Mouse (Mus musculus): ENCODE data around the gene Rnf213. TPM values are rescaled to one million over a fixed set of nuclear protein-coding genes. Genes with fewer than 3 reads are reported as not detected.

Rnf213 gene
- total RNA-seq, 1 experiment: 37.3 TPM

- Histone ChIP-seq H3K4me1 (ENCODE audit: control insufficient read depth in 2 of 2, insufficient read depth in 2 of 2, low read length in 2 of 2, poor library complexity in 1 of 2) (0 out of 4 replicates have a peak, but pooled peaks cover 0 to 2% of the 10 kb centered on the region in 2 experiments), H3K36me3 (ENCODE audit: control insufficient read depth, insufficient read depth, low read length, poor library complexity, severe bottlenecking) (no peaks in the 10 kb centered on the region; the same call in 1 of the 2 replicates), H3K27ac (ENCODE audit: insufficient read depth, low read depth, low read length, poor library complexity, severe bottlenecking) (no peak overlapping the region), H3K9me3 (ENCODE audit: control insufficient read depth, insufficient read depth, low read depth, low read length) (no peaks in the 10 kb centered on the region), H3K9ac (ENCODE audit: insufficient read depth, low read depth, low read length, poor library complexity, severe bottlenecking) (no peak overlapping the region), H3K4me3 (ENCODE audit: insufficient read depth in 1 of 2, low read depth in 1 of 2, low read length in 2 of 2, poor library complexity in 1 of 2, severe bottlenecking in 1 of 2) (no peak overlapping the region)
- in situ Hi-C loops (cut with MboI; ENCODE audit: low sequenced_read_pairs in 2 of 2, unreplicated experiment in 2 of 2): no loop called here
- no peak for DNase-seq (ENCODE audit: low read depth, low spot score)
- TF ChIP-seq HCFC1 (IDR thresholded peaks at IDR 0.05; ENCODE audit: borderline replicate concordance, insufficient read depth, low read length) (no peak), MAFK (IDR thresholded peaks at IDR 0.05; ENCODE audit: insufficient read depth, low read depth, low read length) (no peak), ZC3H11A (IDR thresholded peaks at IDR 0.05; ENCODE audit: borderline replicate concordance, low read depth, low read length) (no peak), ZNF384 (IDR thresholded peaks at IDR 0.05; ENCODE audit: low read depth, low read length) (no peak)
Measured at GRCm38 (mm10) chr11:119496147-119496546, 103.2 kb downstream of the Rnf213 start.

GRCm38 (mm10) chr11:119497451-119497850 lies 104.6 kb downstream of the Rnf213 start:
- Histone ChIP-seq H3K4me1 (ENCODE audit: control insufficient read depth in 2 of 2, insufficient read depth in 2 of 2, low read length in 2 of 2, poor library complexity in 1 of 2) (no peaks in the 10 kb centered on the region), H3K9ac (ENCODE audit: insufficient read depth, low read depth, low read length, poor library complexity, severe bottlenecking) (no peak overlapping the region), H3K4me3 (ENCODE audit: insufficient read depth in 1 of 2, low read depth in 1 of 2, low read length in 2 of 2, poor library complexity in 1 of 2, severe bottlenecking in 1 of 2) (no peak overlapping the region), H3K9me3 (ENCODE audit: control insufficient read depth, insufficient read depth, low read depth, low read length) (no peaks in the 10 kb centered on the region), H3K27ac (ENCODE audit: insufficient read depth, low read depth, low read length, poor library complexity, severe bottlenecking) (no peak overlapping the region), H3K36me3 (ENCODE audit: control insufficient read depth, insufficient read depth, low read length, poor library complexity, severe bottlenecking) (peaks cover 3% of the 10 kb centered on the region; the same call in 1 of the 2 replicates)
- in situ Hi-C loops (cut with MboI; ENCODE audit: low sequenced_read_pairs in 2 of 2, unreplicated experiment in 2 of 2): no loop called here
- TF ChIP-seq ZC3H11A (IDR thresholded peaks at IDR 0.05; ENCODE audit: borderline replicate concordance, low read depth, low read length) (no peak), ZNF384 (IDR thresholded peaks at IDR 0.05; ENCODE audit: low read depth, low read length) (no peak), HCFC1 (IDR thresholded peaks at IDR 0.05; ENCODE audit: borderline replicate concordance, insufficient read depth, low read length) (no peak), CHD2 (IDR thresholded peaks at IDR 0.05; ENCODE audit: low read depth, low read length) (no peak)
- DNase-seq (ENCODE audit: low read depth, low spot score): no peak

GRCm38 (mm10) chr11:119499297-119499696 lies 106.4 kb downstream of the Rnf213 start:
- Histone ChIP-seq H3K9me3 (ENCODE audit: control insufficient read depth, insufficient read depth, low read depth, low read length) (no peaks in the 10 kb centered on the region), H3K27ac (ENCODE audit: insufficient read depth, low read depth, low read length, poor library complexity, severe bottlenecking) (no peak overlapping the region), H3K9ac (ENCODE audit: insufficient read depth, low read depth, low read length, poor library complexity, severe bottlenecking) (no peak overlapping the region), H3K36me3 (ENCODE audit: control insufficient read depth, insufficient read depth, low read length, poor library complexity, severe bottlenecking) (peaks cover 4% of the 10 kb centered on the region; the same call in 1 of the 2 replicates), H3K4me1 (ENCODE audit: control insufficient read depth in 2 of 2, insufficient read depth in 2 of 2, low read length in 2 of 2, poor library complexity in 1 of 2) (no peaks in the 10 kb centered on the region), H3K4me3 (ENCODE audit: insufficient read depth in 1 of 2, low read depth in 1 of 2, low read length in 2 of 2, poor library complexity in 1 of 2, severe bottlenecking in 1 of 2) (no peak overlapping the region)
- in situ Hi-C loops (cut with MboI; ENCODE audit: low sequenced_read_pairs in 2 of 2, unreplicated experiment in 2 of 2): no loop called here
- TF ChIP-seq CHD2 (IDR thresholded peaks at IDR 0.05; ENCODE audit: low read depth, low read length) (no peak), HCFC1 (IDR thresholded peaks at IDR 0.05; ENCODE audit: borderline replicate concordance, insufficient read depth, low read length) (no peak), MAFK (IDR thresholded peaks at IDR 0.05; ENCODE audit: insufficient read depth, low read depth, low read length) (no peak), ZNF384 (IDR thresholded peaks at IDR 0.05; ENCODE audit: low read depth, low read length) (no peak), ZC3H11A (IDR thresholded peaks at IDR 0.05; ENCODE audit: borderline replicate concordance, low read depth, low read length) (no peak)
- no peak for DNase-seq (ENCODE audit: low read depth, low spot score)

GRCm38 (mm10) chr11:119500011-119500410 lies 107.1 kb downstream of the Rnf213 start:
- Histone ChIP-seq H3K27ac (ENCODE audit: insufficient read depth, low read depth, low read length, poor library complexity, severe bottlenecking) (no peak overlapping the region), H3K9me3 (ENCODE audit: control insufficient read depth, insufficient read depth, low read depth, low read length) (no peaks in the 10 kb centered on the region), H3K4me1 (ENCODE audit: control insufficient read depth in 2 of 2, insufficient read depth in 2 of 2, low read length in 2 of 2, poor library complexity in 1 of 2) (no peaks in the 10 kb centered on the region), H3K9ac (ENCODE audit: insufficient read depth, low read depth, low read length, poor library complexity, severe bottlenecking) (no peak overlapping the region), H3K4me3 (ENCODE audit: insufficient read depth in 1 of 2, low read depth in 1 of 2, low read length in 2 of 2, poor library complexity in 1 of 2, severe bottlenecking in 1 of 2) (no peak overlapping the region), H3K36me3 (ENCODE audit: control insufficient read depth, insufficient read depth, low read length, poor library complexity, severe bottlenecking) (peaks cover 7% of the 10 kb centered on the region; the same call in 1 of the 2 replicates)
- in situ Hi-C loops (cut with MboI; ENCODE audit: low sequenced_read_pairs in 2 of 2, unreplicated experiment in 2 of 2): loop anchor here (5.0 to 25.0 kb wide), 2 partner anchors 407 to 412 kb away; partner anchors contain the start of gene Chmp6 (in 1 of the 2)
- TF ChIP-seq ZC3H11A (IDR thresholded peaks at IDR 0.05; ENCODE audit: borderline replicate concordance, low read depth, low read length) (no peak), HCFC1 (IDR thresholded peaks at IDR 0.05; ENCODE audit: borderline replicate concordance, insufficient read depth, low read length) (no peak), MAFK (IDR thresholded peaks at IDR 0.05; ENCODE audit: insufficient read depth, low read depth, low read length) (no peak), CHD2 (IDR thresholded peaks at IDR 0.05; ENCODE audit: low read depth, low read length) (no peak), ZNF384 (IDR thresholded peaks at IDR 0.05; ENCODE audit: low read depth, low read length) (no peak)
- DNase-seq (ENCODE audit: low read depth, low spot score): no peak

Measured in ES-E14 (cell line).